Mouse (Mus musculus): Measurements from ENCODE around the gene Ski.

The Ski gene

GRCm38 (mm10) chr4:155148910-155149698, 73.3 kb downstream of the Ski start:
- DNase-seq = no peak

GRCm38 (mm10) chr4:155148453-155148852, 73.9 kb downstream of the Ski start:
- DNase-seq = no peak

- DNase-seq = no peak
Measured at GRCm38 (mm10) chr4:155146107-155146823, 76.1 kb downstream of the Ski start.

GRCm38 (mm10) chr4:155144548-155145180, 77.7 kb downstream of the Ski start:
- no peak for DNase-seq

- DNase-seq = no peak
Measured at GRCm38 (mm10) chr4:155143871-155144502, 78.4 kb downstream of the Ski start.

GRCm38 (mm10) chr4:155143411-155143810, 79.0 kb downstream of the Ski start:
- no peak for DNase-seq

GRCm38 (mm10) chr4:155142836-155143235, 79.6 kb downstream of the Ski start:
- DNase-seq = no peak

GRCm38 (mm10) chr4:155140795-155141265, 81.6 kb downstream of the Ski start:
- no peak for DNase-seq

GRCm38 (mm10) chr4:155140150-155140549, 82.2 kb downstream of the Ski start:
- DNase-seq = no peak

- no peak for DNase-seq
Measured at GRCm38 (mm10) chr4:155139281-155140045, 82.9 kb downstream of the Ski start.

GRCm38 (mm10) chr4:155138451-155138850, 83.9 kb downstream of the Ski start:
- no peak for DNase-seq

GRCm38 (mm10) chr4:155137891-155138290, 84.5 kb downstream of the Ski start:
- DNase-seq = peak; percentile 52

GRCm38 (mm10) chr4:155135909-155136585, 86.3 kb downstream of the Ski start:
- no peak for DNase-seq

- DNase-seq = no peak
Measured at GRCm38 (mm10) chr4:155134686-155135172, 87.7 kb downstream of the Ski start.

- DNase-seq = no peak
Measured at GRCm38 (mm10) chr4:155133658-155134417, 88.6 kb downstream of the Ski start.

GRCm38 (mm10) chr4:155133188-155133587, 89.2 kb downstream of the Ski start:
- no peak for DNase-seq

- no peak for DNase-seq
Measured at GRCm38 (mm10) chr4:155130616-155131015, 91.8 kb downstream of the Ski start.

- DNase-seq = peak; percentile 85
Measured at GRCm38 (mm10) chr4:155129996-155130395, 92.4 kb downstream of the Ski start.

GRCm38 (mm10) chr4:155129132-155129917, 93.1 kb downstream of the Ski start:
- DNase-seq = peak; percentile 46

- no peak for DNase-seq
Measured at GRCm38 (mm10) chr4:155128411-155128810, 94.0 kb downstream of the Ski start.
